Mouse (Mus musculus) kidney, adult 2 months (tissue): ENCODE measurements around the gene Rpgr.

Experiments used
- CTCF ChIP-seq: fragments of 200-500 bp; conservative IDR thresholded peaks from 2 replicates; pipeline ENCODE4 v1.5.1; 2011; ENCODE audit warnings: low read depth, mild to moderate bottlenecking, control low read depth, low read length, moderate library complexity, mixed read lengths; ENCODE audit not compliant: insufficient read depth, insufficient read length
- POLR2A ChIP-seq: fragments of 200-500 bp; IDR thresholded peaks from one replicate; pipeline ENCODE4 v1.6.1; 2011; ENCODE audit warnings: low read depth, low read length, control low read depth

DNA sequence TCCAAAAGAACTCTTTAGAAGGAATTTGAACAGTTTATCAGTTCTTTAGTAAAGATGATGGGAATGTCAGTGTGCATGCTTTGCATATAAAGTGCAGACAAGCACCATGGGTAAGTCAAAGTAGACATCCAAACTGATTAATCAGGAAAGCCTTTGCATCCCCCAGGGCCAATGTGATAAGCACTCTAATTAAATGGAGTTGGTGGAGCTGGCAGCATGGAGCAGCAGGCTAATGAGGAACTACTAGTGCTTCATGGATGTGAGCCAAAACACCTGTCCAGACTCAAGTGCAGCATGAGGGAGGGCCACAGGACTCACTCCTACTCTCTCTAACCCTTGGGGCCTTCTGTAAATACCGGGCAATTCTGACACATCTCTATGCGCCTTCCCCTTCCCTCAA, 145.2 kb downstream of the Rpgr start:
- no peak for TF ChIP-seq CTCF
- TF ChIP-seq POLR2A: no peak
